Mouse (Mus musculus): ENCODE measurements around the gene Nfe2. TPM values are rescaled to one million over a fixed set of nuclear protein-coding genes. Genes with fewer than 3 reads are reported as not detected.
"Not testable (repeated sequence)": the region's sequence is repeated elsewhere in the genome, so short reads cannot be mapped to it uniquely, and the experiment has no call there.

The Nfe2 gene
- total RNA-seq, 1 experiment from 2014 or later, result 195 TPM

DNA sequence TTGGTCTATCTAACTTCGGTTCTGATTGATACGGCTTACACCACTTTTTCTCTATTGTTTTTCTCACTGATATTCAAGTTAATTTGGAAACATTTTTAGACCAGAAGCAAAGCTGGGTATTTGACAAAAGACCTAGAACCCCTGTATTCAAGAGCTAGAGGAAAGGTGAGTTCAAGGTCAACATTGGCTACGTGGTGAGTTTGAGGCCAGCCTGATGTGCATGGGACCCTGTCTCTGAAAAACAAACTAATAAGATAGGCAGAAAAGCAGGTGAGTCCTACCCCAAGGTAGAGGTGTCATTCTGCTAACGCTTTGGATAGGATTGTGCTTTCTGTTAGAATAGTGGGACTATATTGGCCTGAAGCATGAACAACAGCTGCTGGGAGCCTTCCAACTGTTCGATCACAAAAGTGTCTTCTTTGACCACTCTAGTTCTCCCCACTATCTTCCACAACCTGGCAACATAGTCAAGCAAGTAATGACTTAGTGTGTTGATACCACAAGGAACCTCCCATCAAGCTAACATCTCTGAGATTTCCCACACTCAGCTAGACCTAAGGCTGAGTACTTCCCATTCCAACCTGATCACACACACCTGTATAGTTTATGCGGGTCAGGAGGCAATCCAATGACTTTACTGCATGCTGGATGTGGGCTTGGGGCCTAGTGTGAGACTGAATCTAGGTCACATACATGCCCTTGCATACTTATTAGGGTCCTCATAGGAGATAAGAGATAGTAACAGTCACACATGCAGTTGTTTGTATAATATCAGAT, 1.8 kb downstream of the Nfe2 start:
- ATAC-seq (ENCODE audit: extremely low read depth, insufficient number of reproducible peaks, low FRiP score, poor library complexity, severe bottlenecking), result no peak

DNA sequence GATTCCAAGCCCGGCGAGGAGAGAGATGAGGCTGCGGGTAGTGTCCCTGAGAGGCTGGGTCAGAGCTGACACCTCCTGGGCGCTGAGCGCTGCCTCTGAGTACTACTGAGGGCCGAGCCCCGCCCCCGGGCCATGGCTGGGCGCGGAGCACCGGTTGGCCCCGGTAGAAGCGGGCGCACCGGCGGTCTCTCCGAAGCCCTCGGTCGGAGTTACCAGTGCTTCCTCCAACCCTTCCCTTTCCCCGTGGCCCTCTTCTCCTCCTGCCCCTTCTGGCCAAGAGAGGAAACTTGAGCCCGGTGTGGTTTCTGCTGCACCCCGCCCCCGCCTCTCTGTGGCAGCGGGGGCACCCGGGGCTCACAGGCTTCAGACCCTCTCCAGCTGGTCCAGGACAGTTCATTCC, 3.0 kb downstream of the Nfe2 start:
- peak; percentile 17; the same call in 1 of the 2 replicates for ATAC-seq (ENCODE audit: extremely low read depth, insufficient number of reproducible peaks, low FRiP score, poor library complexity, severe bottlenecking)

DNA sequence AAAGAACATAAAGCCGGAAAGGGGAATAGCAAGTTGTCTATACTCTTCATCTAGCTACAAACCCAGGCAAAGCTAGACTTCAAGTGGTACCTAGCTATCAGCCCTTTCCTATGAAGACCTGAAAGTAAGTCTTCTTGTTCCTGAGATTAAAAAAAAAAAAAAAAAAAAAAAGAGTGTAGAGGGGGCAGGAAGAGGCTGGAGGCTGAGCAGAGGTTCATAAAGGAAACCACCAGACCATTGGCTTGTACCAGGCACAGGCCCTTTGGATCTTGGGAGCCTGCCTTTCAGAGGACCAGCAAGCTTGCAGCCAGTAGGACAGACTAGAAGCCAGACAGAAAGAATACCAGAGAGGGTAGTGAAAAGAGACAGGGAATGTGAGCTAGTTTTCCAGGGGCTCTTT, 4.9 kb downstream of the Nfe2 start:
- no peak for ATAC-seq (ENCODE audit: extremely low read depth, insufficient number of reproducible peaks, low FRiP score, poor library complexity, severe bottlenecking)

DNA sequence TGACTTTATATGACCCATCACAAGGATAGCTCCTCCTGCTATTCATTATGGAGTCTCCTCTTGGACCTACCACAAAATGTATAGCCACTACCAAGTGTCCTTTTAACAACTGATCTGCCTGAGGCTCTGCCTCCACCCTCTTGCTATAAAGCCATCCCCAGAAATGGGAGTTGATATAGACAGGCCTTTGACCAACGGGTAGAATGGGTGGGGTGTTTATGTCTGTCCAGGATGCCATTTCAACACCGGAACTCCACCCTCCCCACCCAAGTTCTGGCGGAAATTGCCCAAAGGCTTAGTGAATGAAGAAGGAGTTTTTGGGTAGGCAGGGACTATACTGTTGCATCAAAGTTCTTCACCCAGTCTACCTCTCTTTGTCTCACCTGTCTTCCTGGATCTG, 5.5 kb downstream of the Nfe2 start:
- peak; percentile 44; the same call in 1 of the 2 replicates for ATAC-seq (ENCODE audit: extremely low read depth, insufficient number of reproducible peaks, low FRiP score, poor library complexity, severe bottlenecking)

DNA sequence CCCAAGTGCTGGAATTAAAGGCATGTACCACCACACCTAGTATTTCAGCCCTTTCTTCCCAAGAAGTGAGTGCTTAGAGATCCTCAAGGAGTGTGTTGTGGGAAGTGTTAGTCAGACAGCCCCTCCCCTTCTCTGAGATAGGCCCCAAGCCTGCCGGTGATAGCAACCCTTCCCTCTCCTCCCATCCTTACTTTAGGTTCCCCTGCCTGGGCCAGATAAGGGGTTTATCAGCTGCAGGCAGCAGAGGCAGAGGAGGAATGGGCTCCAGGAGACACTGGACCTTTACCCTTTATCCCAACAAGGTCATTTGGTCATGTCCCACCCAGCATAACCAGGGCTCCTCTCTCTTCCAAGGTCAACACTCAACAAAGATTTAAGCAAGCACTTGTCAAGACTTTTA, 6.6 kb downstream of the Nfe2 start:
- no peak for ATAC-seq (ENCODE audit: extremely low read depth, insufficient number of reproducible peaks, low FRiP score, poor library complexity, severe bottlenecking)

DNA sequence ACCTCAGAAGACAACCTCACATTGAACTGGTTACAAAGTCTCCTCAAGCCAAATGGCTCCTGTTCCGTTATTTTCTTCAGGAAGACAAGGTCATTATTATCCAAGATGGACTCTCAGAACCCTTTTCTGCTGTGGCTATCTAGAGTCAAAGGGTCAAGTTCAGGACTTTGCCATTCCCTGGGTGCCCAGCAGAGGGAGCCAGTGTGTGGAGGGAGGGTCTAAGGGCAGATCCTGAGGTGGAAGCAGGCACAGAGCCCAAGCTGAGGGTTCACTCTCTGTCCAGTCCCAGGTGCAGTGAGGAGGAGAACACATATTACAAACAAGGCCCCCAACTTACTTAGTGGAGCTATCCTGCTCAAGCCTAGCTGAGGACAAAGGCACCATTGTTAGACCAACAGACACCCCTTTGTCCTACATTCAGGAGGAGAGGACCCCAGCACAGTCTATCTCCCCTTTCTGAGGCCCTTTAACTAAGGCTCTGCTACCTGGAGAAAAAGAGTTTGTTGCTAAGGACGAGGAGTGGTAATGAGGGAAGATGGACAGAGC, 7.9 kb downstream of the Nfe2 start:
- peak; percentile 64 for ATAC-seq (ENCODE audit: extremely low read depth, insufficient number of reproducible peaks, low FRiP score, poor library complexity, severe bottlenecking)

DNA sequence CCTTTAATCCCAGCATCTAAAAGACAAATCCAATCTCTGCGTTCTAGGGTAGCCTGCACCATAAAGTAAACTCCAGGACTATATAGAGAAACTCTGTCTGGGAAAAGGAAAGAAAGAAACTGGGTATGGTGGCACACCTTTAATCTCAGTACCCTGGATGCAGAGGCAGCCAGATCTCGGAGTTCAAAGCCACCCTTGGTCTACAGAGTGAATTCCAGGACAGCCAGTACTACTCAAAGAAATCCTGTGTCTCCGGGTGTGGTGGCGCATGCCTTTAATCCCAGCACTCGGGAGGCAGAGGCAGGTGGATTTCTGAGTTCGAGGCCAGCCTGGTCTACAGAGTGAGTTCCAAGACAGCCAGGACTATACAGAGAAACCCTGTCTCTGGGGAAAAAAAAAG, 8.7 kb downstream of the Nfe2 start:
- not testable (repeated sequence) for ATAC-seq (ENCODE audit: extremely low read depth, insufficient number of reproducible peaks, low FRiP score, poor library complexity, severe bottlenecking)

DNA sequence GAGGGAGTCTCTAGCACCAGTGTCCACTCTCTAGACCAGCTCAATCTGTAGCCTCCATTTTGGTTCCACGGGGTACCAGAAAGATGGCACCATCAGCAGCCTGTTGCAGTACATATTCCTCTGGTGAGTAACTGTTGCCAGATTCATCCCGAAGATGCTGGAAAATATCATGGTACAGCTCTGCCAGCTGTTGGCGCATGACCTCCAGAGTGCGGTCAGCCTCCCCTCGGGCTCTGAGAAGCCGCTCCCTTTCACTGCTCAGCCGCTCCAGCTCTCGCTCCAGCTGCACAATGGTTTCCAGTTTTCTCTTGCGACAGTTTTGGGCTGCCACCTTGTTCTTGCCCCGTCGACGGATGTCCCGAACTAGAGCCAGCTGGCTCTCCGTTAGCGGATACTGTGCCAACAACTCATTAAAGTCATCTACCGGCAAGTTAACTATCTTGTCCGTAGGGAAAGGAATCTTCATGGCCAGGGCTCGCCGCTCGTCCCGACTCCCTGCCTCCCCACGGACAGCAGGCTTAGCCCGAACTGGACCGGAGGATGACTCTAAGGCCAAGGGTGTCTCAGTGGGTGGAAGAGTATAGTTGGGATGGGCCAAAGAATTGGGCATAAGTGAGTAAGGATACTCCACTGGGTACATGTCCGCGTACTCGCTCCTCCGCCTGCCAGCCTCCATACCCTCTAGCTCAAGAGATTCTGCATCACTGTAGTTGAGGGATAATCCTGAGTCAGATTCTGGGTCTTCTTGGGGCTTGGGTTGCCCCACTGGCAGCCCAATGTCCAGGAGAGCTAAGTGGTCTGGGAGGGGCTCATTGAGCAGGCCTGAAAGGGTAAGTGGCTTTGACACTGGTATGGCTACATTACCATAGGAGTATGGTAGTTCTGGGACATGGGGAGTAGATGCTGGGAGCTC, 9.5 kb downstream of the Nfe2 start:
- no peak for ATAC-seq (ENCODE audit: extremely low read depth, insufficient number of reproducible peaks, low FRiP score, poor library complexity, severe bottlenecking)

DNA sequence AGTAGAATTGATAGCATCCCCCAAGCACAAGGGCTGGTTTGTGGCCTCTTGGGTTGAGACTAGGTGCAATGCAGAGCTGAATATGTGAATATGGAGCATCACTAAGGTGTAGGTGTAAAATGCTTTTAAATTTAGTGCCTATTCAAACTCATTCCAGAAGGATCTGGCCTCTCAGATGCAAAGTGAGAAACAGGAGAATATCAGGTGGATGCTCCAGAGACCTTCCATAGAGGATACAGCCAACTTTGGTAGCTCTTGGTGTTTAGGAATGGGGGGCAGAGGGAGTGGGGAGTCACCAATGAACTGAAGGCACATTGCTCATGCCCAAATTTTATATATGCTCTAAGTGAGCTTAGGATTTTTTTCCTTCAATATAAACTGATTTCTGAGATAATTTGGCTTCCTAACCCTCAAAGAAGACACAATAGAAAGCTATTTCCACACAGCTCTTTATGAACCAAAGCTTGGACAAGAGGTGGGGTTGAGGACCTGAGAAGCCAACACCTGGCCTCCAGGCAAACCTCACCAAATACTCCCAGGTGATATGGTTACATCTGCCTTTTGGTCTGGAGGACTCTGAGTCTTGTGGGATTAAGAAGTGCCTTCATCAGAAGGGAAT, 10.3 kb downstream of the Nfe2 start:
- ATAC-seq (ENCODE audit: extremely low read depth, insufficient number of reproducible peaks, low FRiP score, poor library complexity, severe bottlenecking), result no peak

DNA sequence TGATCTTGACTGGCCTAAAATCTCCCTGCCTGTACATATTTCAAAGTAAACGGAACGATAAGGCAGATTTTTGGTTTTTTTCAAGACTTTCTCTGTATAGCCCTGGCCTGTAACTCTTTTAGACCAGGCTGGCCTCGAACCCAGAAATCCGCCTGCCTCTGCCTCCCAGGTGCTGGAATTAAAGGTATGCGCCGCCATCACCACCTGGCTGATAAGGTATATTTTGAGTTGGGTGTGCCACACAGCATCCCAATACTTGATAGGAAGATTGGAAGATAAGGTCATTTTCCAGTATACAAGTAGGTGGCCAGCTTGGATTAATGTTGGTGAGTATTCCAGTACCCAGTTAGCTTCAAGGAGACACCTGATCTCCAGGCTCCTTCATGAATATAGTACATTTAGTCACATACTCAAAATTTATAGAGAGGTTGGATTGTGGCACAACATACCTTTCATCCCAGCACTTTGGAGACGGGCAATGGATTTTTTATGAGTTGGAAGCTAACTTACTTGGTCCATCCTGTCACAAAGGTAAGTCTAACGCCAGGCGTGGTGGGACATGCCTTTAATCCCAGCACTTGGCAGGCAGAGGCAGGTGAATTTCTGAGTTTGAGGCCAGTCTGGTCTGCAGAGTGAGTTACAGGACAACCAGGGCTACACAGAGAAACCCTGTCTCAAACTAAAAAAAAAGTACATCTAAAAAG, 11.0 kb downstream of the Nfe2 start:
- ATAC-seq (ENCODE audit: extremely low read depth, insufficient number of reproducible peaks, low FRiP score, poor library complexity, severe bottlenecking), result no peak

DNA sequence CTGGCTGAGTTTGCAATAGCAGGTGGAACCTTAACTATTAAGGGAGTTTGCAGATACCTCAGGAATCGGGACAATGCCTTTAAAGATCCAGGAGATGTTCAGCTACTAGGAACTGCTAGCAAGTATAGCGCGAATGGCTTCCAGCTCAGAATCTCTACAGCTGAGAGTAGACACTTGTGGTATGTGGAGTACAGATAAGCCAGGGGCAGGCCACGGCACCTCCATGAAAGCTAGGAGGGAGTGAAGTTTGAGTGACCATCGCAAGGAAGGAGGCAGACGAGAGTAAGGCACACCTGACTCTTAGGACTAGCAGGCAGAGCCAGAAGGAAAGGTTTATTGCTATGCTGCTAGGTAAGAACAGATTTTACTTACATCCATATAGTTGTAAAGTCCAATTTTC, 12.6 kb downstream of the Nfe2 start:
- ATAC-seq (ENCODE audit: extremely low read depth, insufficient number of reproducible peaks, low FRiP score, poor library complexity, severe bottlenecking), result no peak

DNA sequence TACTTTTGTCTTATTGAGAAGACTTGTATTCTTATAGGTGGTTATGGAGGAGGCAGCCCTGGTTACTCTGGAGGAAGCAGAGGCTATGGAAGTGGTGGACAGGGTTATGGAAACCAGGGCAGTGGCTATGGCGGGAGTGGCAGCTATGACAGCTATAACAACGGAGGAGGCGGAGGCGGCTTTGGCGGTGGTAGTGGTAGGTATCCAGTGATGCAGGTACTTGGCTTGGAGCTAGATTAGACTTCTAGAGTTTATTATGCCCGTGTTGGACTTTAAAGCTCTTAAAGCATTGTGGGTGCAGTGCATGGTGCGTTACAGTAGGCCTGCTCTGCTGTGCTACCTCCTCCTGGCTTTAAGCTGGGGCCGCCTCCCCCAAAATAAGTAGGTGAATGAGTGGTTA, 15.3 kb downstream of the Nfe2 start:
- ATAC-seq (ENCODE audit: extremely low read depth, insufficient number of reproducible peaks, low FRiP score, poor library complexity, severe bottlenecking), result no peak

DNA sequence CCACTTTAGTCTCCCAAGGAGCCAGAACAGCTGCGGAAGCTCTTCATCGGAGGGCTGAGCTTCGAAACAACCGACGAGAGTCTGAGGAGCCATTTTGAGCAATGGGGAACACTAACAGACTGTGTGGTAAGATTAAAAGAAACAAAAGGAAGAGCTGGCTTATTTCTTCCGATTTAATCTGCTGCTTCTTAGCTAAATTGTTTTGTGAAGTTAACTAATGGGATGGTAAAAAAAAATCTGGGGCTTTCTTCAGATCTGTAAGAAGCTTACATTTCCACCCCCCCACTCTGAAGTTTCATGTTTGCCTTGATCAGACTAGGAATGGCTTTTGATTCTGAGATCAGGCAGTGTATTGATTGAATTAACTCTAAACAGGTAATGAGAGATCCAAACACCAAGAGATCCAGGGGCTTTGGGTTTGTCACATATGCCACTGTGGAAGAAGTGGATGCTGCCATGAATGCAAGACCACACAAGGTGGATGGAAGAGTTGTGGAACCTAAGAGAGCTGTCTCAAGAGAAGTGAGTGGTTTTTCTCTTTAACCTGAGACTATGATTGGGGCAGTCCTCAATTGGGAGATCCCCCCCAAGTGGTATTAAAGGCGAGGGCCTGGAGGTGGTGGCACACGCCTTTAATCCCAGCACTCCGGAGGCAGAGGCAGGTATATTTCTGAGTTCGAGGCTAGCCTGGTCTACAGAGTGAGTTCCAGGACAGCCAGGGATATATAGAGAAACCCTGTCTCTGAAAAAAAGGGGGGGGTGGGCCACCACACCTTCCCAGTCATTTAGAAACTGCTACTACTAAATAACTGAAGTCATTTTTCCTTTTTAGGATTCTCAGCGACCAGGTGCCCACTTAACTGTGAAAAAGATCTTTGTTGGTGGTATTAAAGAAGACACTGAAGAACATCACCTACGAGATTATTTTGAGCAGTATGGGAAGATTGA, 16.9 kb downstream of the Nfe2 start:
- ATAC-seq (ENCODE audit: extremely low read depth, insufficient number of reproducible peaks, low FRiP score, poor library complexity, severe bottlenecking), result not testable (repeated sequence)

DNA sequence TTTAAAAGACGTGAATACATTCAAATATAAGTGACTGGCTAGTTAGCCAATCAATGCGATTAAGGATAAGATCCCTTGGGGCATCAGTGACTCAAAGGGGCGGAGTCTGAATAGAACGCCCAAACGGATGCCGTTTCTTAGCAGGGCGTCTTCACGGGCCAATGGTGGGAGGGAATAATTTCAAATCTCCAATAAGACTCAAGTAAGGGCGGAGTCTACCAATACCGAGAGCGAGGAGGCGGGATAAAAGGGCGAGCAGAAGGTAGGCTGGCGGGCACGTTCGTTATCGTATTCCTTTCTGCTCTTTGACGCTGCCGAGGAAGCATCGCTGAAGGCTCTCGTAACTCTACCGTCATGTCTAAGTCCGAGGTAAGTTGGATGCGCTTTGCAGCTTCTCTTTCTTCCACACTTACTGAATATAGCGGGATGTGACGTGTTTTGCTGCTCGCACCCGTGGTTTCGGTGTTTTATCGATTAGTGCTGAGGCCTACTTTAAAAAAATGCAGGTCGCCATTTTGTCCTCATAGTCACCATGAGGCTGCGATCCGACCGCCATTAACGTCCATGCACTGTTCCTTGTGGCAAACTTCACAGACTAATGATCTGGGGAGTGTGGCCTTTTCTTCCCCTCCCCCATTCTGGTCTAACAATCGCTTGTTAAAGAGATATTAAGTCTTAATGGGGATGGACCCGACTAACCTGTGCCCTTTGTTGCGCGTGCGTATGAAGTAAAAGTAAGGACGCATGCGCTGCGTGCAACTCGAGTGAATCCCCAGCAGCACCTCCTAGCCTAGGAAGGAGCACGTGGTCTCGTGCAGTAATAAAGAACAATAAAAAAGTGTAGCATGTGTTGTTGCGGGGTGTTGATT, 17.8 kb downstream of the Nfe2 start, which contains the start of gene Hnrnpa1:
TSS of gene Hnrnpa1 (plus strand) at position 273 of the 869 bp plus-strand sequence.
- peak; percentile 87 for ATAC-seq (ENCODE audit: extremely low read depth, insufficient number of reproducible peaks, low FRiP score, poor library complexity, severe bottlenecking)

DNA sequence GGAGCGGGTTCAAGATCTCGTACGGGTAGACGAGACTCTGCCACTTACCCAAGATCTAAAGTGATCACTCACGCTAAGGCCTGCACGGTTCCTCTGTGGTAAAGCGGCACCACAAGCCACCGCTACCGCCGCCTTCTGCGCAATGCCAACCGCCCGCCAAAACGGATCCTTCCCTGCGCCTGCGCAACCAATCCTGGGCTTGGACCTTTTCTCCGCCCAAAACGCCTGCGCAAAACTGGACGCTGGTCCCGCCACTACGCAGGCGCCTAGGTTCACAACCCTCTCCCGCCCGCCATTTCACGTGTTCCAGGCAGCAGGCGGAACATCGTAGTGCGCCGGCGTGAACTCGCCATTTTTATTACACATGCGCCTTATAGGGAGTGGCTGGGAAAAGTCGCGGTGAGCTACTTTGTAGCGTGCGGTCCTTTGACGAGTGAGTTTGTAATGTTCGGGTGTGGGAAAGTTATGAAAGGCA, 18.5 kb downstream of the Nfe2 start, which contains the start of gene Cbx5:
TSS of gene Cbx5 (minus strand) at position 132 of the 475 bp plus-strand sequence.
- peak; percentile 69 for ATAC-seq (ENCODE audit: extremely low read depth, insufficient number of reproducible peaks, low FRiP score, poor library complexity, severe bottlenecking)

DNA sequence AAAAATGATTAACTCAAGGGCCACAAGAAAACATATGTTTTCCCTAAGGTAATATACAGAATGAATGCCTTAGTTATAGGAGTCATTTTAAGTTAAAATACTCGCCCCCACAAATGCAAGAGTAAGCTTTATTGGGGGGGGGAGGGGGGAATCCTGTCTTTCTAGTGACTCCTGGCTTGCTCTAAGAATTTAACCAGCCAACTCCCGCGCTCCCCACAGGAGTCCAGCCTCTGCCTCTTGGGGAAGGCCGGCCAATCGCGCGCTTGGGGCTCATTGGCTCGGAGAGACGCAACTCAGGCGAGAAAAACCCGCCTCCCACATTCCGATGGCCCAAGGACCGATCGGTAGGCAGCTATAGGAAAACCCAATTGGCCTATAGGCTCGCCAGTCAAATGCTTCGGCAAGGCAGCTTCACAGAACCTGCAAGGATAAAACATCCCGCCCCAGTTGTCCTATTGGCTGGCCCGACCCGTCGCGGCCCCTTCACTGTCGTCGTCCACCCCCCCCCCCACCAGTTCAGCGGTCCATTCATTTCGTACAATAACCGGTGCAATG, 19.0 kb downstream of the Nfe2 start:
- peak; percentile 51 for ATAC-seq (ENCODE audit: extremely low read depth, insufficient number of reproducible peaks, low FRiP score, poor library complexity, severe bottlenecking)

All from neutrophil, adult 5-6 weeks (primary cell).